Mouse (Mus musculus) monocyte, adult 5-6 weeks (primary cell): ENCODE measurements around the gene Tmem175. TPM values are rescaled to one million over a fixed set of nuclear protein-coding genes. Genes with fewer than 3 reads are reported as not detected.

ENCODE experiments used
- total RNA-seq: library from RNA; stranded (forward); fragments of 200-1000, 200-491, 200-594 nt; gene quantifications from 3 replicates; pipeline ENCODE4 v1.2.3, GENCODE M21; 2017

The Tmem175 gene
- total RNA-seq, 1 experiment from 2014 or later, result 3.9 TPM

Other genes starting within 250 kb of the Tmem175 start
- gene Pde6b, start 241.4 kb upstream of the Tmem175 start, total RNA-seq, result 1.3 TPM in 1 of 3 replicates, not detected in the others
- 120 to 243 TPM (median 230 TPM) in 3 replicates for gene Atp5k, start 195.3 kb upstream of the Tmem175 start, total RNA-seq
- 0.29 to 0.64 TPM (median 0.49 TPM) in 3 replicates for gene Mfsd7a, start 180.9 kb upstream of the Tmem175 start, total RNA-seq
- gene Pcgf3, start 168.5 kb upstream of the Tmem175 start, total RNA-seq, result 10.9 to 18.0 TPM (median 12.9 TPM) in 3 replicates
- gene Cplx1, start 79.7 kb upstream of the Tmem175 start, total RNA-seq, result not detected in 3 replicates
- gene Gak, start within 50 bp of the Tmem175 start, total RNA-seq, result 143 to 191 TPM (median 183 TPM) in 3 replicates
- 9.7 to 10.8 TPM (median 10.7 TPM) in 3 replicates for gene Idua, start 30.6 kb downstream of the Tmem175 start, total RNA-seq
- gene Dgkq, start 39.9 kb downstream of the Tmem175 start, total RNA-seq, result 10.8 to 33.6 TPM (median 22.8 TPM) in 3 replicates
- gene Slc26a1, start 45.8 kb downstream of the Tmem175 start, total RNA-seq, result not detected in 3 replicates
- 0.97 to 2.0 TPM (median 1.6 TPM) in 3 replicates for gene Fgfrl1, start 62.6 kb downstream of the Tmem175 start, total RNA-seq
- gene Rnf212, start 145.2 kb downstream of the Tmem175 start, total RNA-seq, result not detected in 3 replicates
- not detected in 3 replicates for gene Tmed11, start 165.6 kb downstream of the Tmem175 start, total RNA-seq
- gene Vmn2r8, start 179.1 kb downstream of the Tmem175 start, total RNA-seq, result not detected in 3 replicates
- gene Vmn2r9, start 222.8 kb downstream of the Tmem175 start, total RNA-seq, result under 0.01 to 0.19 TPM in 2 of 3 replicates, not detected in the other